Mouse (Mus musculus) liver, adult 2 months (tissue): ENCODE data around the gene Krt78. TPM values are rescaled to one million over a fixed set of nuclear protein-coding genes. Genes with fewer than 3 reads are reported as not detected.
A peak's percentile ranks its signal among the peaks of the same experiment; 100 is the strongest.

ENCODE experiments used
- DNase-seq: peaks from one replicate; pipeline ENCODE4 v3.0.0-alpha.2; 2011; ENCODE audit warnings: low read depth, low spot score; ENCODE audit errors: extremely low read depth
- H3K27ac ChIP-seq: fragments of 200-500 bp; replicated peaks from 2 replicates; pipeline ENCODE4 v1.5.1; 2012; ENCODE audit warnings: low read depth, mild to moderate bottlenecking, control low read depth, inconsistent platforms, low read length; ENCODE audit not compliant: insufficient read depth
- H3K27me3 ChIP-seq: fragments of 200-500 bp; 2 replicates; pipeline ENCODE4 v1.6.1; 2012; ENCODE audit warnings: mild to moderate bottlenecking, moderate library complexity, low read length, inconsistent platforms; ENCODE audit not compliant: control insufficient read depth, insufficient read depth
- H3K36me3 ChIP-seq: fragments of 200-500 bp; 2 replicates; pipeline ENCODE4 v1.6.1; 2012; ENCODE audit warnings: low read length, inconsistent platforms; ENCODE audit not compliant: control insufficient read depth, insufficient read depth
- H3K4me1 ChIP-seq: fragments of 200-500 bp; 2 replicates; pipeline ENCODE4 v1.6.1; 2011; ENCODE audit warnings: low read length; ENCODE audit not compliant: control insufficient read depth, insufficient read depth
- H3K4me3 ChIP-seq: fragments of 200-500 bp; 2 replicates; pipeline ENCODE4 v1.5.1; 2011; ENCODE audit warnings: low read depth, mild to moderate bottlenecking, control low read depth, low read length, moderate library complexity; ENCODE audit not compliant: insufficient read depth
- H3K79me2 ChIP-seq: fragments of 200-500 bp; 2 replicates; pipeline ENCODE4 v1.6.1; 2012; ENCODE audit warnings: inconsistent platforms, mild to moderate bottlenecking, low read length, moderate library complexity; ENCODE audit not compliant: control insufficient read depth, insufficient read depth
- H3K9ac ChIP-seq: fragments of 200-500 bp; 2 replicates; pipeline ENCODE4 v1.6.1; 2012; ENCODE audit warnings: low read depth, mild to moderate bottlenecking, control low read depth, inconsistent platforms, low read length
- CTCF ChIP-seq: fragments of 200-500 bp; IDR thresholded peaks from 2 replicates; pipeline ENCODE4 v1.5.1; 2011; ENCODE audit warnings: low read depth, low read length, control low read depth
- POLR2A ChIP-seq: fragments of 200-500 bp; IDR thresholded peaks from 2 replicates; pipeline ENCODE4 v1.6.1; 2011; ENCODE audit warnings: low read length, control low read depth; ENCODE audit not compliant: insufficient read depth; ENCODE audit errors: extremely low read depth
- WGBS: fragments of 180-500 bp; shearing (Covaris S2); methylation state at CpG from one replicate; pipeline ENCODE4 v1.1.7; 2018; 5-methylcytosine and 5-hydroxymethylcytosine counted together
- polyA plus RNA-seq: library from polyadenylated mRNA; depleted of rRNA; stranded (reverse); fragments of >200 nt; gene quantifications from 2 replicates; pipeline ENCODE4 v1.2.3, GENCODE M21; 2012
- total RNA-seq: library from RNA; depleted of rRNA; stranded (reverse); fragments of >200 nt; gene quantifications from 2 replicates; pipeline ENCODE4 v1.2.3, GENCODE M21; 2014

Krt78 gene
- total and polyA plus RNA-seq, 2 experiments = not detected

DNA sequence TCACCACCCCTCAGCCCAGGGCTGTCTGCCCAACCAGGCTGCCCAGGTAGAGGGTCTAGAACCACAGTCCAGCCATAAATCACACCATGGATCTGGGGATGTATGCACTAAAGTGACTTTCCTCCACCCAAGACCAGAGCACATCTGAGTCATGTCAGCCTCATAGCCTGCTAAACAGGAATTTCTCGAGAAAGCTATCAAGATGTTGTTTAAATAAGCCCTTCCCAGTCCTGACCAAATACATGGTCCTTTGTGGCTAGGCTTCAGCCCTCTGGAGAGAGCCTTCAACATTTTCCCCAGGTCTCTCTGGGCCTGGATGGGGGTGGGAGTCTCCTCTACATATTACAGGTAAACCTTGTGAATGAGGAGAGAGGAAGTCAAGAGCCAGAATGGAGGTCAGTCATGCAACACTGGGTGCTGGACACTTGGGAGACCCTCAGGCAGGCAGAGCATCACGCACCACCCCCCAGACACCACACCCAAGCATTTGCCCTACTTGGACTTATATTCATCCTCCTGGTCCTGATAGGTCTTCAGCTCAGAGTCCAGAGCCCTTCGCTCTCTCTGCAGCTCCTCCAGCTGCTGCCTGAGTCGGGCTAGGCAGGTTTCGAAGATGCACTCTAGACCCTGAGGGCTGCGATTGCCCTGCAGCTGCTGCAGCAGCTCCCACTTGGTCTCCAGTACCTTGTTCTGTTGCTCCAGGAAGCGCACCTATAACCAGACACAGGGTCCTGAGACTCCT, 1.2 kb downstream of the Krt78 start:
- no peak for DNase-seq
- no peak for TF ChIP-seq CTCF
- no peak for TF ChIP-seq POLR2A
- Histone ChIP-seq H3K9ac (no peak overlapping the region), H3K27ac (no peak overlapping the region), H3K4me3 (no peak overlapping the region), H3K4me1 (no peaks in the 10 kb centered on the region), H3K36me3 (no peaks in the 10 kb centered on the region), H3K27me3 (0 out of 2 replicates have a peak, but pooled peaks cover 2% of the 10 kb centered on the region), H3K79me2 (no peaks in the 10 kb centered on the region)
- 86% methylated on average over 7 of the region's 7 CpGs for WGBS

DNA sequence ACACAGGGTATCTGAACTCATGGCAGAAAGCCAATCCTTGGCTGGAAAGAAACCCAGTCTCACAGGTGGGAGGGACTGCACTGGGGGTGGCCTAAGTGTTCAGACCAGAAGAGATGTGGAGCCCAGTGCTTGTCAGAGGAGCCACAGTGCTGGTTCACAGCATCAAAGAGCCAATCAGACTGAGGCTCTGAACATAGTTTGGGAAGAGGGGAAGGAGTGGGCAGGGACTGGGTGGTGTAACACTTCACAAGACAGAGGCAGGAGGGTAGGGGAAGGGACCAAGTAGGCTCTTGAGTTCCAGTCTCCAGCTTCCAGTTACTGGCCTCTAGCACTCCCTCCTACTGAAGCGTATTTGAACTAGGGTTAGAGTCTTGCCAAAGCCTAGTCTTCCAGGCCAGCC, 8.7 kb downstream of the Krt78 start:
- DNase-seq = no peak
- H3K4me3 ChIP-seq = no peak overlapping the region
- H3K27ac ChIP-seq = no peak overlapping the region
- no peaks in the 10 kb centered on the region for H3K27me3 ChIP-seq
- TF ChIP-seq CTCF (no peak), POLR2A (no peak)
- H3K79me2 ChIP-seq = no peaks in the 10 kb centered on the region
- 79% methylated on average over 1 of the region's 1 CpGs for WGBS
- H3K9ac ChIP-seq = no peak overlapping the region
- no peaks in the 10 kb centered on the region for H3K4me1 ChIP-seq
- no peaks in the 10 kb centered on the region for H3K36me3 ChIP-seq

DNA sequence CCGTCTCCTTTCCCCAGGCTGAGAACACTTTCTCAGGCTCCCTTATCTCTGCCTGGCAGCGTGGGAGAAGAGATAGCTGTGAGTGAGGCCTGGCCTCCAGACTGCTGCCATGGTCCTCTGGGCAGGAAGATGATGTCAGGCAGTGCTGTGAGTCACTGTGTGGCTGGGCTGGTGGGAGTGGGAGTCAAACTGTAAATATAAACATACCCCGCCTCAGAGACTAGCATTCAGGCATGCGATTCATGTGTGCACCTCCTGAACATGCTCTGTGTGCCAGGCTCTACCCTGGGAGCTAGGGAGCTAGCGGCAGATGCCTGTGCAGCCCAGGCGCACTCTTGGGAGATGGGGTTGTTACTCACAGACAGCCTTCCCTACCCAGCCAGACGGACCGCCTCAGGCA, 12.1 kb downstream of the Krt78 start:
- H3K4me1 ChIP-seq = peaks cover 5% of the 10 kb centered on the region; the same call in 1 of the 2 replicates
- H3K79me2 ChIP-seq = no peaks in the 10 kb centered on the region
- no peak overlapping the region for H3K9ac ChIP-seq
- DNase-seq = no peak
- H3K27me3 ChIP-seq = no peaks in the 10 kb centered on the region
- WGBS = 76% methylated on average over 8 of the region's 8 CpGs
- TF ChIP-seq POLR2A (no peak), CTCF (no peak)
- H3K27ac ChIP-seq = no peak overlapping the region
- H3K4me3 ChIP-seq = no peak overlapping the region
- H3K36me3 ChIP-seq = no peaks in the 10 kb centered on the region

DNA sequence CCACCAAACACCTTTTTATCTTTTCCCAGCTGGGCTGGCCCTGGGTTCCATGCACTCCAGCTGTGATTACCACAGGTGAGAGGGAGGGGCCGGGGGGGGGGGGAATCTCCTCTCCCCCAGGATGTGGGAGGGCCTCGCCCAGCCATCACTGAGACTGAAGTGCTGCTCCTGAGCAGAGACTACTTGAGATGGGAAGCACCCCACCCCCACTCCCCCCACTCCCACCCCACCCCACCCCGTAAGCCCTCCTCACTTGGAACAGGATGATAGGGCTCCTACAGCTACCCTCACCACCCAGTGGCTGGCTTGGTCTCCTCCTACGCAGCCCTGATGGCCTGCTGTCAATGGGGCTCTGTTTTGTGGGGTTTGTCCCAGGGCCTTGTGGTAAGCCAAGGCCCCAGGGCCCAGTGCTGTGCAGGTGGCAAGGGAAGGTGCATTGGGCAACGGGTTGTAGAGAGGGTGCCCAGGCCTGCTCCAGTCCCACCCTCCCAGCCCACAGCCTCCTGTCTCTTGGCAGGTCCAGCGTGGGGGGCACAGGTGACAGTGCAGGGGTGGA, 13.7 kb downstream of the Krt78 start, which contains the start of gene Krt79:
Gene Krt79 (minus strand): TSS at position 51 of the 556 bp plus-strand sequence.
- WGBS = 90% methylated on average over 5 of the region's 6 CpGs
- Histone ChIP-seq H3K9ac (no peak within 1 kb of the TSS), H3K27me3 (no peaks in the 10 kb centered on the region), H3K4me3 (no peak within 1 kb of the TSS), H3K79me2 (no peaks in the 10 kb centered on the region), H3K27ac (no peak within 1 kb of the TSS), H3K36me3 (no peaks in the 10 kb centered on the region), H3K4me1 (peaks cover 5% of the 10 kb centered on the region; the same call in 1 of the 2 replicates)
- no peak for TF ChIP-seq POLR2A
- no peak for TF ChIP-seq CTCF
- no peak for DNase-seq

DNA sequence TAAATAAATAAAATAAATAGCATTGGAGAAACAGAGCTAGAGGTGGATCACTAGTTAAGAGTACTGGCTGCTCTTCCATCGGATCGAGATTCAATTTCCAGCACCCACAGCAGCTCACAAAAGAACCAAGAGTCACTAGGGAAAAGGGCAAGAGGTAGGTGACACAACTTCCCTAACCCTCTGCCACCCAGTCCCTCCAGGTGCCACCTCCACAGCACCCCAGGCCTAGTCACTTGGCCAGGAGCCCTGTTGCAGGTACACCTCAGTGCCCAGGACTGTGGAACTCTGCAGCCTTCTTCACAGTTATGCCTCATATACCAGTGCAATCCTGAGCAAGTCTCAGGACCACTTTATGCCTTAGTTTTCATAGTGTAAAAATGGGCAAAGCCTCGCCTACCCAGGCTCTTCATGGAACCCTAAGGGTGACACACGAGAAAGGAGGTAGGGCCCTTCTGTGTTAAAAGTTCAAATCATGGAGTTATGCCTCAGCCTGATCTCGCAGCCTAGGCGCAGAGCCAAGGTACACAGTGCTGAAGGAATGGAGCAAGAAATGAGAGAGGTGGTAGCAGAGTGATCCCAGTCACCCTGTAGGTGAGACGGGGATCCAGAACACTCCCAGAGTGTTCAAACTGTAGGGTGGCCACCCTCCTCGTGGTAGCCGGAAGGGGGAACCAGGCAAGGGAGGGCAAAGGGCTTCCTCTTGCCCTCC, 15.3 kb downstream of the Krt78 start:
- Histone ChIP-seq H3K9ac (no peak overlapping the region), H3K4me3 (no peak overlapping the region), H3K27me3 (no peaks in the 10 kb centered on the region), H3K4me1 (peaks cover 5% of the 10 kb centered on the region; the same call in 1 of the 2 replicates), H3K36me3 (no peaks in the 10 kb centered on the region), H3K79me2 (no peaks in the 10 kb centered on the region), H3K27ac (no peak overlapping the region)
- DNase-seq = peak; percentile 73
- TF ChIP-seq CTCF = no peak
- no peak for TF ChIP-seq POLR2A
- 40% methylated on average over 9 of the region's 9 CpGs for WGBS

DNA sequence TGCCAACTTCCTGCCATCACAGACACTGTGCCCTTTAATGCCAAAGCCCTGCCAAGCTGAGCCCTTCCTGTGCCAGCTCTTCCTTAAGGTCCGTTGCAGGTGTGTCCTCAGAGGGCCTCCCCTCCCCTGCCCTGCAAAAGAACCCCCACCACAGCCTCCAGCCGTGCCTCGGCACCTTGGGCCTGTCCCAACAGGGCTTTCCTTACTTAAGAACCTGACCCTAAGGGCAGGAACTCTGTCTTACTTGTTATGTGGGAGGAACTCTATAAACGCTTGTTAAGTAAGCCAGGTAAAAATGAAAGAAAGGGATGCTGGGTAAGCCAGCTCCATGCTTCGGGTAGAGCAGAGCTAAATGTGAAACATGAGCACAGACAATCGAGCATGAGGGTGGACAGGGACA, 21.1 kb downstream of the Krt78 start:
- TF ChIP-seq POLR2A (no peak), CTCF (no peak)
- H3K4me3 ChIP-seq = no peak overlapping the region
- H3K36me3 ChIP-seq = no peaks in the 10 kb centered on the region
- H3K9ac ChIP-seq = no peak overlapping the region
- peaks cover 11% of the 10 kb centered on the region for H3K4me1 ChIP-seq
- H3K27ac ChIP-seq = no peak overlapping the region
- WGBS = 83% methylated on average over 6 of the region's 6 CpGs
- DNase-seq = no peak
- H3K27me3 ChIP-seq = no peaks in the 10 kb centered on the region
- H3K79me2 ChIP-seq = no peaks in the 10 kb centered on the region
